Mouse (Mus musculus) urinary bladder, postnatal 10 days (tissue): ENCODE results near the gene Dap.

Experiments used
- DNase-seq: peaks from one replicate; pipeline ENCODE4 v3.0.0; 2022; ENCODE audit warnings: low spot score

Dap gene

GRCm38 (mm10) chr15:31224135-31224761 is at the start of gene Dap:
Gene Dap, plus strand, starts transcription at chr15:31224314.
- peak; percentile 89 for DNase-seq

DNA sequence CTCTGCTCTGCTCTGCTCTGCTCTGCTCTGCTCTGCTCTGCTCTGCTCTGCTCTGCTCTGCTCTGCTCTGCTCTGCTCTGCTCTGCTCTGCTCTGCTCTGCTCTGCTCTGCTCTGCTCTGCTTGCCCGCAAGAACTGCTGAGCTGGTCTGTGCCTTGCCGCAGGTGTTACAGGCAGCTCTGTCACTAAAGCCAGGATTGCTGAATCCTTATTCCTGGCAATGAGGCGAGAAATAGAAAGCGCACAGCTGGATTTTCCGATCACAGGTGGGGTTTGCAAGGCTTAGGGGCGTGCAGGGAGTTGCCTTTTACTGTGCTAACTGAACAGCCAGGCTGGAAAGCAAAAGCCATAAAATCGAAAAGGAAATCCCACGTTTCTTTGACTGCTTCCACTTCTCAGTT is 47.5 kb upstream of the Dap start:
- DNase-seq: no peak

DNA sequence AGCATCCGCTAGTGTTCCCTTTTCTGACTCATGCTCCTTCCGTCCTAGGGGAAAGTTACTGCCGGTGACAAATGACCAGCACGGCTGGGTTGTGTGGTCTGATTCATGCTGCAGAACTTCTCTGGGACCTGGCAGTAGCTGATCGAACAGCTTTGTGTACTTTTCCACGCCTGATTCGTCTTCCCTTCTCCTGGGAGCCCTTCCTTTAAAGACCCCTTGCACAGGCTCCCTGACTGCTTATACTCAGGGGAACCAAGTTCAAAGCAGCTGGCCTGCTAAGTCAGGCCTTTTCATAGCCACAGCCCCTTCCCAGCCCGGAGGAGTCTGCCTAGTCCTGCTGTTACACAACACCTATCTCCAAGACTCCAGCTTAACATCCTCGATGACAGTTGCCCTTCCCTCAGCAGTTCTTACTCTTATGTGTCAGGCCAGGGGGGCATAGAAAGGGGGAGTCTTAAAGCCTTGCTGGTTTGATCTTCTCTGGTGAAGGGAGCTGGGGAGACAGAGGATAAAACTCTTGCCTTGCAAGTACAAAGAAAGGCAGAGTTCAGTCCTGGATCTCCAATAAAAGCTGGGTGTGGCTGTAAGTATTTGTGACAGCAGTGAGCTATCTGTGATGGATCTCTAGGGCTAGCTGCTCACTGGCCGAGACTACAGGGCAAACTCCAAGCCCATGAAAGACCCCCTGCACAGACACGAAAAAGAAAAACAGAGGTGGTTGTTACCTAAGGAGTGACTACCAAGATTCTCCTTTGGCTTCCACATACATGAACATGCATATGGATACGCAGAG is 39.3 kb upstream of the Dap start:
- DNase-seq: no peak

- no peak for DNase-seq
These were observed 38.6 kb upstream of the Dap start for GRCm38 (mm10) chr15:31185506-31185905.

DNA sequence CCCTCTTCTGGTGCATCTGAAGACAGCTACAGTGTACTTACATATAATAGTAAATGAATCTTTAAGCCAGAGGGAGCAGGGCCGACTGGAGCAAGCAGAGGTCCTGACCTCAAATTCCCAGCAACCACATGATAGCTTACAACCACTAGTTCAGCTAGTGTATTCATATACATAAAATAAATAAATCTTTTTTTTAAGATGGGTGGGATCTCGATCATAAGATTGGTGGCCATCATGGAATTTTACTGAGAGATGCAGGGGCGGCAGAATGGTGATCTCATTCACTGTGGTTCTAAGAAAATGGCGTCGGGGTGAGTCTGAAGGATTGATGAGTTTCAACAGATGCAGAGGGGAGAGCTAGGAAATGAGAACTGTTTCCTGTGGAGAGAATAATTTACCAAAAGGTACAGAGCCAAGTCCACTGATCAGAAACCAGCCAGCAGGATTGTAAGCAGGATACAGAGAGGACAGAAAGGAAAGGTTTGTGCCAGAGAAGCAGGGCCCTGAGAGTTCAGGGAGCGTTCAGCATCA is 37.7 kb upstream of the Dap start:
- DNase-seq: no peak

GRCm38 (mm10) chr15:31192563-31192962 is 31.6 kb upstream of the Dap start:
- no peak for DNase-seq

- DNase-seq: no peak
These were observed 28.3 kb upstream of the Dap start for GRCm38 (mm10) chr15:31195776-31196175.

DNA sequence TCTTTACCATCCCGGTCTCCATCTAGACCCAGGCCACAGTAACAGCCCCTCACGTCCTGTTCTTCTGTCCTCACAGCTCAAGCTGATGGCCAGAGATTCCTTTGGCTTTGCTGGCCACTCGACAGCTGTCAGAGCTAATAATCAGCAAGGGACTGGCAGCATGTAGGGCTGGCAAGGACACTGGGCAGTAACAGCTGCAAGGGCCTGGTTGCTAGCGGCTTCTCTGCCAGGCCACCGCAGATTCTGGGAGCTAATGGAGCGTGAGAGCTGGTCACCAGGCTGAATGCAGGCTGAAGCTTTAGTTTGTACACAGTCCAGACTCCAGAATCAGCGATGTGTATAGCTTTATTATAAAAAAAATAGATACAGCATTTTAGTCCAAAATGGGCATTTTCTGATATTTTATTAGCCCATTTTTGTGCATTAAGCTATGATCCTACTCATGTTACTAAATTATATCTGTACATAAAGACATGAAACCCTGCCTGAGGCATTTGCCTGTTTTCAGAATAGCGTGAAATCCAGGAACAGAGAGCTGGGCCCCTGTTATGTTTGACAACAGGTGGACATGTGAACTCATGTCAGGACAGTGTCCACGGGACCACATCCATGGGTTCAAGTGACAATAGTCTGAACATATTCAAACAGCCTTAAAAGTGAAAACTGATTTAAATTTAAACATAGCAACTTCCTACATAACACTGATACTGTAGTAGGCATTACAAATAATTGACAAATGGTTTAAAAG is 16.6 kb upstream of the Dap start:
- DNase-seq: no peak

DNA sequence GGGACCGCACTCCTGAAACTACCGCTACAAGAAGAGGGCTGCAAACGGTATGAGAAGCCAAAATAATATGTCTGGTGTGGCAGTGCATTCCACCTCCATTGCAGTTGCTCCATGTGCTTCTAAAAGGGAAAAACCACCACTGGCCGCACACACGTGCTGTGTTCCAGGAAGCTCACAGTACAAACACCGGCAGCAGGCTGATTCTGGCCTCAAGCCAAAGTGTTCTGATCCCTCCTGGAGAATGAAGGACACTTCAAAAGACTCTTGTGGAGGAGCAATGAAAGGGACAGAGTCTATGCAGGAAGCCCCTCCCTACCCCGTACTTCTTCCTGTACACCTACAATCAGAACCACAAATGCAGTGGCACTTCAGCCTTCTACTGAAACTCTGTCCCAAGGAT is 12.2 kb upstream of the Dap start:
- DNase-seq: no peak

- no peak for DNase-seq
These were observed 10.4 kb upstream of the Dap start for GRCm38 (mm10) chr15:31213619-31214270.

DNA sequence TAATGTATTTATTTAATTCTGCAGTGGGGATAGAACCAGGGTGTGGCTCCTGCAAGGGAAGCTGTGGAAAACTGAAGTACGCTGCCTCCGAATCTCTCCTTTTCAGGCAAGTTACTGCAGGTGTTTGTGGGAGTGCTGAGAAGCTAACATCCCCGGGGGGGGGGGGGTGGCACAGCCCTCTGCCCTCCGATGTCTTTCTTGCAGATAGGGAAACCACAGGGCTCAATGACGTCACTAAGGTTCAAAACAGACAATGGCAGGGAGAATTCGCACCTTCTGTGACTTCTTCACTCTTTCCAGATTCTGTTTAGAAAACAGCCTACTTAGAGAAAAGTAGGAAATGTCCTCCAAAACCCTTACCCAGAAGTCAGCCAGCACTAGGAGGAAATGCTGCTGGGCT is 1.9 kb upstream of the Dap start:
- DNase-seq: no peak

- DNase-seq: no peak
These were observed 449 bp upstream of the Dap start for GRCm38 (mm10) chr15:31223596-31224134.

- no peak for DNase-seq
These were observed 910 bp downstream of the Dap start for GRCm38 (mm10) chr15:31224806-31225642.

- DNase-seq: no peak
These were observed 1.7 kb downstream of the Dap start for GRCm38 (mm10) chr15:31225643-31226325.

DNA sequence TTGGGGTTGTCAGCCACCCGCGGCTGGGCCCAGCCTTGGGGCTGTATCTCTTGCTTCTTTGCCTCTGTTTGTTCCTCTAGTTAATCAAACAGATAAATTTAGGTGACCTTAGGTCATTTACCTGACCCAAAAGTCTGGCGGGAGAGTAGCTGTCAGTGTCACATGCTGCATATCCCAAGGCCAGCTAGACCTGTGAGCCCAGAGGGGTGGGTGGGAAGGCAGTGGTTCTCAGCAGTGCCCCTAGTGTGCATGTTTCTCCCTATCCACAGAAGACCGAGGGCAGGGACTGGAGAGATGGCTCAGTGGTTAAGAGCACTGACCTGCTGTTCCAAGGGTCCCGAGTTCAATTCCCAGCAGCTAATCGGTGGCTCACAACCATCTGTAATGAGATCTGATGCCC is 2.4 kb downstream of the Dap start:
- no peak for DNase-seq

DNA sequence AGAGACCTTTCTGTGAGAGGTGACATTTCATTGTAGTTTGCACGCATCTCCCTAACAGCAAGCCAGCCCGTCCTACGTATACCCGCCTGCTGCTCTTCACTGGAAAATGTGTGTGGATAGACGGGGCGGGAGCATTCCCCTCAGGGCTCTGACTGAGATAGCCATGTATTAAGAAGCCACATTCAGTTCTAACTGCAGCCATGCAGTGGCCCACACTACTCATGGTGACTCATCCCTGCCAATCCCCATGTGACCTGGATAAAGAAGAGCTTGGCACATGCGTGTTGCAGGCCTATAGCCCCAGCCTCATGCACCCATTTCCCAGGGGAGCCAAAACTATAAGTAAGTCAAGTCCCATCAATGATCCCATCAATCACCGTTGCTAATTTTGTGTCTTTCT is 3.7 kb downstream of the Dap start:
- no peak for DNase-seq

- no peak for DNase-seq
These were observed 8.9 kb downstream of the Dap start for GRCm38 (mm10) chr15:31233006-31233405.

DNA sequence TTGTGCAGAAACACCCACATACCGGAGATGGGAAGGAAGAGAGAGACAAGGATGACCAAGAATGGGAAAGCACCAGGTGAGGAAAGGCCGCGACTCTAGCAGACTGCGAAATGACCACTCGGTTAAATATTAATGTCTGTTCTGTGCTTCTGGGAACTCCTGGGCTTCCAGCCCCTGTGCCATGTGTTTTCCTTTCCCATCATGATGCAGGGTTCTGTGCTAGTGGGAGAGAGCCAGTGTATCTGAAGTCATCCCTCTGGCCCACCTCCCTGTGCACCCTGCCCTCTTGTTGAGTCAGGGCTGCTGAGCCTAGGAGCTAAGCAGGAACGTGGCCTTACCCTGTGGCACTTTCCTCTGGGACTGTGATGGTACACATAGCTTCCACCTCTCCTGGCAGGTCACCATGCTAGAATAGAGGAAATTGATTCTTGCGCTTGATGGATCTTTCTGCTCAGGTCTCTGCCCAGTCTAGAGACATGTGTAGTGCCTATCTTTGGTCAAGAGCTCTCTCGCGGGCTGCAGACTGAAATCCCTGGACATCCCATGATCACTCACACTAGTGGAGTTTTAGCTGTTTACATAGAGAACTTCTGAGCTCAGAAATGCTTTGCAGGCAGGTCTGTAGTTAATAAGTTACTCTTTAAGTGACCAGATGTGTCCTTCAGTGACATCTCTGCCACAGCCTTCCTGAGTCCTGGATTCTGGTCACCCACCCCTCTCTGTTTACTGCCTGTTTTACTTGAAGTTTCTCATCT is 11.9 kb downstream of the Dap start:
- DNase-seq: no peak

DNA sequence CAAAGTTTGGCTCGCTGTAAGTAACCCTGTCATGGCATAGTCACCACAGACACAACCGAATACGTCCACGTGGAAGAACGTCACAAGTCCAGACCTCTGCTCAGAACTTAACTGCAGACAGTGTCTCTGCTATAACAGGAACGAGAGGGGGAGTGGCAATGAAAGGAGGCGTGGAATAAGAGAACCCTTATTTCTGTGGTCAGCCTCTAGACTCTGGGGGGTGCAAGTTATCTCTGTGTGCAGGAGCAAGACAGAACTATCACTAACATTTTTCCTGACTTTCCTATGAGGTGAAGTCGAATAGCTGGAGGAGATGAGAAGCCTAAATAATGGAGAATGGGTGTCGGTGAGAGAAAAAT is 12.4 kb downstream of the Dap start:
- no peak for DNase-seq

- DNase-seq: no peak
These were observed 13.3 kb downstream of the Dap start for GRCm38 (mm10) chr15:31237368-31237767.
